Mouse (Mus musculus) liver, postnatal 0 days (tissue): ENCODE measurements at regions not wholly inside any gene's neighbourhood (a gene's known extent, or its start where the extent isn't known, plus 50 kb on each side); places are given as distances from the start of the nearest gene placed in this dataset.

Source experiments
- ATAC-seq: fragments of 200-750 bp; cut with Nextera tagmentation; 2 replicates; pipeline ENCODE4 v1.8.0; 2017; ENCODE audit warnings: mild to moderate bottlenecking, moderate library complexity
- DNase-seq: peaks from one replicate; pipeline ENCODE4 v3.0.0-alpha.2; 2016
- H3K27ac ChIP-seq: fragments of 300-500 bp; sonication (generic); 2 replicates; pipeline ENCODE4 v1.5.1; 2014; ENCODE audit warnings: antibody characterized with exemption, moderate library complexity, mild to moderate bottlenecking, low read depth
- H3K27me3 ChIP-seq: fragments of 300-500 bp; sonication (generic); 2 replicates; pipeline ENCODE4 v1.6.1; 2014; ENCODE audit warnings: low read length, control low read depth, mixed read lengths; ENCODE audit not compliant: insufficient read depth
- H3K36me3 ChIP-seq: fragments of 300-500 bp; sonication (generic); replicated peaks from 2 replicates; pipeline ENCODE4 v1.6.1; 2014; ENCODE audit warnings: mild to moderate bottlenecking, control low read depth, low read length, moderate library complexity, mixed read lengths; ENCODE audit not compliant: insufficient read depth
- H3K4me1 ChIP-seq: fragments of 300-500 bp; sonication (generic); 2 replicates; pipeline ENCODE4 v1.6.1; 2014; ENCODE audit warnings: antibody characterized with exemption, mild to moderate bottlenecking, control low read depth; ENCODE audit not compliant: insufficient read depth
- H3K4me2 ChIP-seq: fragments of 300-500 bp; sonication (generic); 2 replicates; pipeline ENCODE4 v1.6.1; 2014; ENCODE audit warnings: low read depth, mild to moderate bottlenecking, low read length, moderate library complexity, mixed read lengths
- H3K4me3 ChIP-seq: fragments of 300-500 bp; sonication (generic); 2 replicates; pipeline ENCODE4 v1.5.1; 2014; ENCODE audit warnings: low read depth, low read length
- H3K9ac ChIP-seq: fragments of 300-500 bp; sonication (generic); replicated peaks from 2 replicates; pipeline ENCODE4 v1.6.1; 2014; ENCODE audit warnings: mild to moderate bottlenecking, moderate library complexity
- H3K9me3 ChIP-seq: fragments of 300-500 bp; sonication (generic); 2 replicates; pipeline ENCODE4 v1.6.1; 2016; ENCODE audit warnings: mild to moderate bottlenecking, control low read depth, low read length, mixed read lengths
- CTCF ChIP-seq: sonication (generic); IDR thresholded peaks from 2 replicates; pipeline ENCODE4 v1.5.1; 2016; ENCODE audit warnings: antibody characterized with exemption, low read depth
- EP300 ChIP-seq: IDR thresholded peaks from 2 replicates; pipeline ENCODE4 v1.6.1; 2016; ENCODE audit warnings: antibody characterized with exemption, low read depth, mild to moderate bottlenecking
- whole genome bisulfite sequencing: fragments of 180-500 bp; shearing (Covaris S2); extraction: QIAGEN DNeasy Blood & Tissue Kit; methylation state at CpG from one replicate; pipeline ENCODE4 v1.1.7; 2014; ENCODE audit not compliant: insufficient replicate concordance; 5-methylcytosine and 5-hydroxymethylcytosine counted together

DNA sequence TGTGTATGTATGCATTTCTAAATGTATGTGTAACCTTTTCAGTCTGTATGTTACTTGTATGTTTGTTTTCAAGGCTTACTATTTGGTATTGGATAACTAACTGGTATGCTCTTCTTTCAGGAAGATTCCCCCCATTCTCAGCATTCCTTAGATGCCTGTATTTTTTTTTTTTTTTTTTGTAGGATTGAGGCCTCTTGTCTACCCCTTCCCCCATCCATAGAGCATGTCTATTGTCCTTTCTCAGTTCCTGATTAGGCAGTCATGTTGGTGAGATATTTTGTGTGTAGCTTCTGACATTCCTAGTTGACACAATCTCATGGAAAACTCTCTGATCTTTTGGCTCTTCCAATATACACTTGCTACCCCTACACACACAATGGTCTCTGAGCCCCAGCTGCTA, 262.8 kb upstream of the Tbc1d2b start:
- Histone ChIP-seq H3K9ac (no peak overlapping the region), H3K27ac (no peak overlapping the region), H3K36me3 (no peaks in the 10 kb centered on the region), H3K27me3 (no peaks in the 10 kb centered on the region), H3K4me3 (no peak overlapping the region), H3K9me3 (no peaks in the 10 kb centered on the region), H3K4me2 (no peak overlapping the region), H3K4me1 (no peaks in the 10 kb centered on the region)
- ATAC-seq (no peak), DNase-seq (no peak)
- TF ChIP-seq EP300 (no peak), CTCF (no peak)

DNA sequence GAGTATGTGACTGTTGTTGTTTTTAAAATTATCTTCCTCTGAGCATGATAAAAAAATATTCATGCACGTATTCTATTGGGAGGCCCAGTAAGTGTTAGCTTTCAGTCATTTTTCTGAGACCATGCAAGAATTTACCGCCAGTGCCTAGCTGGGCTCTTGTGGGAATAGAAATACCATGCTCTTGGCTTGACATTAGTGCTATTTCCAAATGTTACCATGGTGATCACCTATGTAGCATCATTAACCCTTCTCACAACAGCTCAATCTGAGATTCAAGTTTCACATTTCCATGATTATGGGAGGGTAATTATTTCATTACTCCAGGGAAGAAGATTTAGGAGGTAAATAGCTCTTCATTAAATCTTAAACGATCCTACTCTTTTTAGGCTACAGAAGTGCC, 250.6 kb upstream of the Tbc1d2b start:
- Histone ChIP-seq H3K36me3 (no peaks in the 10 kb centered on the region), H3K4me2 (no peak overlapping the region), H3K4me1 (no peaks in the 10 kb centered on the region), H3K9me3 (no peaks in the 10 kb centered on the region), H3K9ac (no peak overlapping the region), H3K27me3 (no peaks in the 10 kb centered on the region), H3K27ac (no peak overlapping the region), H3K4me3 (no peak overlapping the region)
- no peak for DNase-seq
- no peak for TF ChIP-seq EP300
- 71% methylated on average over 3 of the region's 3 CpGs for WGBS
- ATAC-seq = no peak

DNA sequence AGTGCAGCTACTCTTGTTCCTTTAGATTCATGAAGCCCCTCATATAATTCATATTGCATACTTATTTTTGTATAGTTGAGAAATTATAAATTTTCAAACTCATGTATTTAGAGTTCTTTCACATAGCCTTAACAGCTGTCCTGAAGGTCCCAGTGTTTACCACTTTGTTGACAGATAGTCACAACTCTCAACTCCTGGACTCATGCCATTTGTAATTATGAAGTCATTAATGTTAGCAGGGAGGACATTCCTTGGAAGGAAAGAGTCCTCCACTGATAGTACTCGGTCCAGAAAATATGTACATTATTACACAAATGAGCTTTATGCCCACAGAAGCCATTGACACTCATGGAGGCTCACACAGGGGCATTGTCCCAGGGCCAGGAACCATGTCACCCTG, 224.3 kb upstream of the Tbc1d2b start:
- Histone ChIP-seq H3K36me3 (no peaks in the 10 kb centered on the region), H3K9ac (no peak overlapping the region), H3K9me3 (no peaks in the 10 kb centered on the region), H3K4me3 (no peak overlapping the region), H3K4me2 (no peak overlapping the region), H3K27me3 (no peaks in the 10 kb centered on the region), H3K4me1 (no peaks in the 10 kb centered on the region), H3K27ac (no peak overlapping the region)
- TF ChIP-seq CTCF (no peak), EP300 (no peak)
- ATAC-seq (no peak), DNase-seq (no peak)
- WGBS = 42% methylated on average over 1 of the region's 1 CpGs

DNA sequence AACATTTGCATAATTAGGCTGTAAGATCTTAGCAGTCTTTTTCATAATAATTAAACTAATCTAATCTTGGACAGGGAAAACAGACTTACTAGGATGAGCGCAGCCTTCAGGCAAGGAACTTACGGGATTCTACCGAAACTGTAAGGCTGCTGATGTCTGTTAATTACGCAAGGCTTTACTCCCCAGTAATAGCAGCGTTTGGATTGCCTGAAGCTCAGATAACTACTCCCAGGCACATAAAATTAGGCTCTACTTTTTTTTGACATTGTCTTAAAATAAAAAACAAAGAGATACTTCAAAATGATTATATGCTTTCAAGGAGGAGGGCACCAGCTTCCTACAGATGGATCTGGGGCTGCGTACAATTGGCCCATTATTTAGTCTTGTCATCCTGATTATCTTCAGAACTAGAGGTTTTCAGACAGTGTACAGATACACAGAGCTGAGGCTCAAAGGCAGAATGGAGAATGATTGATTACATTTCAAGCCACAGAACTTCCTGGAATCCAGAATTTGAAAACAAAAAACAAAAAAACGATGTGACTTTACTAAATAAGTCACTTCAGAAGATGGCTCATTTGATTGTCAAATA, 220.1 kb upstream of the Tbc1d2b start:
- Histone ChIP-seq H3K9ac (no peak overlapping the region), H3K36me3 (no peaks in the 10 kb centered on the region), H3K4me1 (no peaks in the 10 kb centered on the region), H3K9me3 (no peaks in the 10 kb centered on the region), H3K4me3 (no peak overlapping the region), H3K4me2 (no peak overlapping the region), H3K27ac (no peak overlapping the region), H3K27me3 (no peaks in the 10 kb centered on the region)
- DNase-seq = no peak
- no peak for TF ChIP-seq CTCF
- 72% methylated on average over 7 of the region's 7 CpGs for WGBS
- no peak for ATAC-seq

DNA sequence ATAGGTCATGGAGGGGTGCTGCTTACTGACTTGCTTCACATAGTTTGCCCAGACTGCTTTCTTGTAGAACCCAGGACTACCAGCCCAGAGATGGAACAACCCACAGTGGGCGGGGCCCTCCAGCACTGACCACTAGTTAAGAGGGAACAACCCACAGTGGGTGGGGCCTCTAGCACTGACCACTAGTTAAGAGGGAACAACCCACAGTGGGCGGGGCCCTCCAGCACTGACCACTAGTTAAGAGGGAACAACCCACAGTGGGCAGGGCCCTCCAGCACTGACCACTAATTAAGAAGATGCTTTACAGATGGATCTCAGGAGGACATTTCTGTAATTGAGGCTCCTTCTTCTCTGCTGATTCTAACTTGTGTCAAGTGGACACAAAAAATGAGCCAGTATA, 180.0 kb upstream of the Tbc1d2b start:
- Histone ChIP-seq H3K36me3 (no peaks in the 10 kb centered on the region), H3K4me2 (no peak overlapping the region), H3K27me3 (no peaks in the 10 kb centered on the region), H3K4me3 (no peak overlapping the region), H3K9me3 (peaks cover 3% of the 10 kb centered on the region; the same call in 1 of the 2 replicates), H3K9ac (no peak overlapping the region), H3K4me1 (no peaks in the 10 kb centered on the region), H3K27ac (no peak overlapping the region)
- DNase-seq (no peak), ATAC-seq (no peak)
- no peak for TF ChIP-seq EP300
- TF ChIP-seq CTCF = no peak
- 78% methylated on average over 2 of the region's 2 CpGs for WGBS

DNA sequence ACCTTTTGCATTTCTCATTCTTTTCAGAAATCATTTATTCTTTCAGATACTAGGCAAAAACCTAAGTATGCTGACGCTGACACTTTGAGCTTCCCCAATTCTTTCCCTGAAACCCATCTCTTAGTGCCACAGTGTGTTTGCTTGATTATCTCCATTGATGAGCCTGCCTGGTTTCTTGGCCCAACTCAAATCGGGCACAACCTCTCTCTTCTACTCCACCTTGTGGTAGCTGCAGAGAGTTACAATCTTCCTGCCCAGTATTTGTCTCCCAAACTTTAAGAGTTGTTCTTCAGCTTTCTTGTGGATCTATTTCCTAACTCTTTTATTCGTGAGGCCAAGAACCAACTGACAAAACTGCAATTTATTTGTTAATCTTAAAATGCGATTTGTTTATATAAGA, 176.4 kb upstream of the Tbc1d2b start:
- TF ChIP-seq CTCF (peak; percentile 79), EP300 (no peak)
- no peak overlapping the region for H3K4me2 ChIP-seq
- WGBS = 8% methylated on average over 4 of the region's 4 CpGs
- H3K27me3 ChIP-seq = no peaks in the 10 kb centered on the region
- H3K36me3 ChIP-seq = no peaks in the 10 kb centered on the region
- no peaks in the 10 kb centered on the region for H3K9me3 ChIP-seq
- H3K27ac ChIP-seq = no peak overlapping the region
- ATAC-seq = no peak
- H3K9ac ChIP-seq = no peak overlapping the region
- H3K4me3 ChIP-seq = no peak overlapping the region
- no peaks in the 10 kb centered on the region for H3K4me1 ChIP-seq
- no peak for DNase-seq

DNA sequence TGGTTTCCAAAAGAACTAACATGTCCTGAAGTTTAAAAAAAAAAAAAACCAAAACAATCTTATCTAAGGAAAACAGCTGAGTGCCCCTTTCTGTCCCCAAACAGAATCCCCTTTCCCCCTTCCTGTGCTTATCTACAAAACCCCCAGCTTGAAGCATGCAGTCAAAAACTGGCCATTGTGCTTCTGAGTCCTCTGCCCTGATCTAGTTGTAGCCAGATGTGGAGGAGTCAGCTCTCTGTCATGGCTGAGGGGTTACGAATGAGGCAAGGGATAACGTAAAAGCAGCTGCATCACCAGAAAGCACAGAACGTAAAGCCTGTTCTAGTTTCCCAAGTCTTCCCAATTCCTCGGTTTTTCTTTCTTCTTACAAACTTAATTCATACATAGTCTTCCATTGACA, 164.3 kb upstream of the Tbc1d2b start:
- DNase-seq = no peak
- TF ChIP-seq EP300 (no peak), CTCF (no peak)
- Histone ChIP-seq H3K4me2 (no peak overlapping the region), H3K9me3 (no peaks in the 10 kb centered on the region), H3K9ac (no peak overlapping the region), H3K4me1 (no peaks in the 10 kb centered on the region), H3K36me3 (no peaks in the 10 kb centered on the region), H3K27ac (no peak overlapping the region), H3K4me3 (no peak overlapping the region), H3K27me3 (no peaks in the 10 kb centered on the region)
- no peak for ATAC-seq
- WGBS = 41% methylated on average over 4 of the region's 4 CpGs
